Mouse (Mus musculus) neural tube, embryonic 14.5 days (tissue): ENCODE measurements around the gene Rapgef4. TPM values are rescaled to one million over a fixed set of nuclear protein-coding genes. Genes with fewer than 3 reads are reported as not detected.

Source experiments
- ATAC-seq: fragments of 200-750 bp; cut with Nextera tagmentation; 2 replicates; pipeline ENCODE4 v1.8.0; 2017; ENCODE audit warnings: low read depth, mild to moderate bottlenecking, moderate TSS enrichment, moderate library complexity
- H3K27ac ChIP-seq: fragments of 300-500 bp; sonication (generic); 2 replicates; pipeline ENCODE4 v1.5.1; 2014; ENCODE audit warnings: low read depth, mild to moderate bottlenecking, control low read depth, low read length, moderate library complexity, mixed read lengths
- H3K27me3 ChIP-seq: fragments of 300-500 bp; sonication (generic); 2 replicates; pipeline ENCODE4 v1.6.1; 2014; ENCODE audit warnings: low read length; ENCODE audit not compliant: control insufficient read depth, insufficient read depth
- H3K36me3 ChIP-seq: fragments of 300-500 bp; sonication (generic); 2 replicates; pipeline ENCODE4 v1.6.1; 2014; ENCODE audit warnings: low read length, mixed read lengths; ENCODE audit not compliant: control insufficient read depth, insufficient read depth
- H3K4me1 ChIP-seq: fragments of 300-500 bp; sonication (generic); 2 replicates; pipeline ENCODE4 v1.6.1; 2014; ENCODE audit warnings: low read length; ENCODE audit not compliant: control insufficient read depth, insufficient read depth
- H3K4me2 ChIP-seq: fragments of 300-500 bp; sonication (generic); 2 replicates; pipeline ENCODE4 v1.6.1; 2014; ENCODE audit warnings: mild to moderate bottlenecking, low read depth, low read length, control low read depth
- H3K4me3 ChIP-seq: fragments of 300-500 bp; sonication (generic); 2 replicates; pipeline ENCODE4 v1.5.1; 2014; ENCODE audit warnings: low read depth, low read length, control low read depth, mixed read lengths
- H3K9ac ChIP-seq: fragments of 300-500 bp; sonication (generic); replicated peaks from 2 replicates; pipeline ENCODE4 v1.6.1; 2014; ENCODE audit warnings: low read depth, mild to moderate bottlenecking, control low read depth, low read length, mixed read lengths
- H3K9me3 ChIP-seq: fragments of 300-500 bp; sonication (generic); 2 replicates; pipeline ENCODE4 v1.6.1; 2016; ENCODE audit warnings: low read length; ENCODE audit not compliant: control insufficient read depth
- WGBS: fragments of 180-500 bp; shearing (Covaris S2); extraction: QIAGEN DNeasy Blood & Tissue Kit; methylation state at CpG from one replicate; pipeline ENCODE4 v1.1.7; 2014; 5-methylcytosine and 5-hydroxymethylcytosine counted together
- polyA plus RNA-seq: library from polyadenylated mRNA; unstranded; fragments of >200 nt; fragmentation: Nextera tagmentation; extraction: Ambion mirVana; gene quantifications from 2 replicates; pipeline ENCODE4 v1.2.1, GENCODE M21; 2014

Rapgef4 gene
- polyA plus RNA-seq, 1 experiment from 2014 or later: 39.6 TPM

DNA sequence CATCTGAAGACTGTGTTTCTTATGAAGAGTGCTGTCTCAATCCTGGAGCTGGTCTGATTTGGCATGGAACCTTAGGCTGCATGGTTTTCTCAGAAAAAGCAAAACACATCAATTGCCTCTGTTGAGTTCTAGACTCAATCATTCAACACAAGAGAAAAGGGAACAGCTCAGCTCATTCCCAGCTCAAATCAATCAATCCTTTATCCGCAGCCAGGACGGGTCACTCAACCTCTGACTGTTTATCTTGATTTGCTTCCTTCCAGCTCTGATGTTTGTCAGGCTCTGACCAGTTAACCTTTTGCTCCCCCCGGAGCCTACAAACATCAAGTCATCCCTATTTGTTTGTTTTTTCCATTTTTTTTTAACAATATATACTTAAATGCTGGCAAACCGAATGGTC, 192.8 kb downstream of the Rapgef4 start:
- H3K4me3 ChIP-seq: no peak overlapping the region
- no peak overlapping the region for H3K27ac ChIP-seq
- no peak overlapping the region for H3K4me2 ChIP-seq
- no peaks in the 10 kb centered on the region for H3K27me3 ChIP-seq
- WGBS: 69% methylated on average over 4 of the region's 4 CpGs
- no peaks in the 10 kb centered on the region for H3K9me3 ChIP-seq
- H3K4me1 ChIP-seq: peaks cover 4% of the 10 kb centered on the region; the same call in 1 of the 2 replicates
- H3K36me3 ChIP-seq: no peaks in the 10 kb centered on the region
- no peak overlapping the region for H3K9ac ChIP-seq
- ATAC-seq: no peak

DNA sequence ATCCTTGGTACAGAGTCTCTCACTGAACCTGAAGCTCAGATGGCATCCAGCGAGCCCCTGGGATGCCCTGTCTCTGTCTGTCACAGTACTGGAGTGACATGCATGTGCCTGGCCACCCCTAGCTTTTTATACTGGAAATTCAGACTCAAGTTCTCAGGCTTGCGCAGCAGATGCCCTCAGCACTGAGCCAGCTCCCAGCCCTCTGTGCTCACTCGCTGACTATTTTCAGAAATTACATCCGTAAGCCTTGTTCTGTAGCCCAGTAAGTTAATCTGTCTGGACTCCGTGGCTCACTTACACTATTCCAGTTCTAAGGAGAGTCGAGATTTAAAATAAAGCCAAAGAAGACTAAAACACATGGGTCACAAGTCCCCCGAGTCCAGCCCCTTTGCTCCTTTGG, 194.5 kb downstream of the Rapgef4 start:
- no peaks in the 10 kb centered on the region for H3K36me3 ChIP-seq
- no peaks in the 10 kb centered on the region for H3K9me3 ChIP-seq
- no peak for ATAC-seq
- H3K4me2 ChIP-seq: no peak overlapping the region
- H3K27me3 ChIP-seq: no peaks in the 10 kb centered on the region
- WGBS: 74% methylated on average over 7 of the region's 7 CpGs
- peaks cover 4% of the 10 kb centered on the region; the same call in 1 of the 2 replicates for H3K4me1 ChIP-seq
- H3K4me3 ChIP-seq: no peak overlapping the region
- H3K27ac ChIP-seq: no peak overlapping the region
- H3K9ac ChIP-seq: no peak overlapping the region

DNA sequence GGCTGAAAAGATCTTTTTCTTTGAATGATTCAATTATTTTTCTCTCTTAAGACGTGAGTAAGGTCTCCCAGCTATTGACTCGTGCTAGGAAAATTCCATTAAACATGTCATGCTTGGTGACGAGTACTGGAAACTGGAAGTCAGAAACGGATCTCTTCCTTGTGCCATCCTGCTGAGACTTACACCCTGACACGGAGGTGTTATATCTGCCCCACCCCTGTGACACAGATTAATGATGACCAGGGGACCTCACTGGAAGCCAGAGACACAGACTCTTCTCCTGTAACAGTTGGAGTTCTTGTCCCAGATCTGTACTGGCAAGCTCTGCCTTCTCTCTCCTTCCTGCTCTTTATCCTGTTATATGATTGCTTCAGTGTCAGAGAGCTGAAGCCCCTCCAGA, 194.9 kb downstream of the Rapgef4 start:
- WGBS: 38% methylated on average over 5 of the region's 5 CpGs
- no peak for ATAC-seq

DNA sequence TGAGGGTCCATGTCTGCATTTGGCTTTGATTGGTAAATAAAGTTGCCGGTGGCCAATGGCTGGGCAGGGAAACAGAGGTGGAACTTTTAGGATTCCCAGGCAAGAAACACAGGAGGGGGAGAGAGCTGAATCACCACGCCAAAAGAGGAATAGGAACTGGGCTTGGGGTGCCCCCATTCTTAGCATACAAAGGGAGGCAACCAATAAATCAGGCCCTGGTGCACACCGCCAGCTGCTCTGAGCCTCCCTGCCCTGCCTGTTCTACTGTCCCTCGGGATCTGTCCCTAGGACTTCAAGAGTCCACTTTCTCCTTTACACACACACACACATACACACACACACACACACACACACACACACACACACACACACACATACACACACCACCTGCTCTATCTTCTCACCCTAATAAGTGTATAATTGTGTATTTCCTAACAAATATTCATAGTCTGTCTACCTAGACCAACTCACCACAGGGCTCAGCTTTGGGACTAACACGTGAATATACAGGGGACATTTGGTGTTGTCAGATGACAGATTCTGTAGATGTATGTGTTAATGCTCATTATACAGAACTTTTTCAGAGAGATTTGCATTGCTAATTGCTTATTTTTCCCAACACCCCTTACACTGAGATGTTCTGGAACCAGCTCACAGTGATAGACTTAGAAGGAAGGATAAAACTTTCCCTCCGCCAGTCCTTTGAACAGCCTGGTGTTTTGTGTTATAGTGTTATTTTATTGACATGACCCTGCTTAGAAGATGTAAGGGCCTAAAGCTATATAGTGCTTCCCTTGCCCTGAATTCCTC, 196.4 kb downstream of the Rapgef4 start:
- Histone ChIP-seq H3K4me3 (no peak overlapping the region), H3K9ac (no peak overlapping the region), H3K4me2 (no peak overlapping the region), H3K4me1 (peaks cover 4% of the 10 kb centered on the region; the same call in 1 of the 2 replicates), H3K36me3 (0 out of 2 replicates have a peak, but pooled peaks cover 3% of the 10 kb centered on the region), H3K9me3 (no peaks in the 10 kb centered on the region), H3K27me3 (no peaks in the 10 kb centered on the region), H3K27ac (no peak overlapping the region)
- 29% methylated on average over 6 of the region's 6 CpGs for WGBS
- no peak for ATAC-seq

More for the DNA sequence above, 194.9 kb downstream of the Rapgef4 start:
- Histone ChIP-seq H3K4me1 (peaks cover 4% of the 10 kb centered on the region; the same call in 1 of the 2 replicates), H3K4me3 (no peak overlapping the region), H3K4me2 (no peak overlapping the region), H3K36me3 (no peaks in the 10 kb centered on the region), H3K27ac (no peak overlapping the region), H3K9ac (no peak overlapping the region), H3K9me3 (no peaks in the 10 kb centered on the region), H3K27me3 (no peaks in the 10 kb centered on the region)

DNA sequence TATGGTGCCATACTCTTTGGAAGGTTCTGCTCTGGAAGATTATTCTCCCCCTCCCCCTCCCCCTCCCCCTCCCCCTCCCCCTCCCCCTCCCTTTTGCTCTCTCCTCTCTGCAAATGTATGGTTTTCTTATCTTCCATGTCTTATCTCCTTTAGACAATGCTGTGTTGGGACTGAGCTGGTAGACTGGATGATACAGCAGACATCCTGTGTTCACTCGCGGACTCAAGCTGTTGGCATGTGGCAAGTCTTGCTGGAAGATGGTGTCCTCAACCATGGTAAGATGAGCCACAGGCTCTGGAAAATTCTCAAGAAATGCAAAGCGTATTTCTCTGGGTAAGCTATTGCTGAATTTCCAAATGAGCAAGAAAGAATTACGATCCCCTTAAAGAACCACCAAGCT, 197.0 kb downstream of the Rapgef4 start:
- Histone ChIP-seq H3K36me3 (0 out of 2 replicates have a peak, but pooled peaks cover 3% of the 10 kb centered on the region), H3K9me3 (no peaks in the 10 kb centered on the region), H3K9ac (no peak overlapping the region), H3K27ac (no peak overlapping the region), H3K4me3 (no peak overlapping the region), H3K4me2 (no peak overlapping the region; the same call in 1 of the 2 replicates), H3K27me3 (no peaks in the 10 kb centered on the region), H3K4me1 (peaks cover 4% of the 10 kb centered on the region; the same call in 1 of the 2 replicates)
- 81% methylated on average over 4 of the region's 4 CpGs for WGBS
- no peak for ATAC-seq

DNA sequence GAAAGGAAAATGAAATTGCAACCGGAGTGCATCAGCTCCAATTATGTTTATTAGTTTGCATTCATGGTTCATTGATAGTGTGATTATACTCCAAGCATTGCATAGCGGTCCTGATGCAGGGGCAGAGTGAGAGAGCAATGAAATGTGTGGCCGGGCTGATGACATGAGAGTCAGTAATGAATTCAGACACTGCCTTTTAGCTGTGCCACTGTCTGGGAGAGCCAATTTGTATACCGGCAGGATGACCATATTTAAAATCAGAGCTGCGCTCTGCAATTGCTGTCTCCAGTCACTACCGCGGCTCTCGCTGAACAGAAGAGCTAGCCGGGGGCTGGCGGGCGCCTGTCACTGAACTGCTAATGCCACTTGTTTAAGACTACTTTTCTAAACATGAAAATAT, 197.5 kb downstream of the Rapgef4 start:
- H3K36me3 ChIP-seq: 0 out of 2 replicates have a peak, but pooled peaks cover 3% of the 10 kb centered on the region
- H3K9ac ChIP-seq: no peak overlapping the region
- no peaks in the 10 kb centered on the region for H3K27me3 ChIP-seq
- H3K4me2 ChIP-seq: no peak overlapping the region; the same call in 1 of the 2 replicates
- peaks cover 4% of the 10 kb centered on the region; the same call in 1 of the 2 replicates for H3K4me1 ChIP-seq
- ATAC-seq: no peak
- H3K4me3 ChIP-seq: no peak overlapping the region
- 59% methylated on average over 11 of the region's 11 CpGs for WGBS
- 0 out of 2 replicates have a peak overlapping the region, but pooled peaks have one; percentile 16 for H3K27ac ChIP-seq
- no peaks in the 10 kb centered on the region for H3K9me3 ChIP-seq

DNA sequence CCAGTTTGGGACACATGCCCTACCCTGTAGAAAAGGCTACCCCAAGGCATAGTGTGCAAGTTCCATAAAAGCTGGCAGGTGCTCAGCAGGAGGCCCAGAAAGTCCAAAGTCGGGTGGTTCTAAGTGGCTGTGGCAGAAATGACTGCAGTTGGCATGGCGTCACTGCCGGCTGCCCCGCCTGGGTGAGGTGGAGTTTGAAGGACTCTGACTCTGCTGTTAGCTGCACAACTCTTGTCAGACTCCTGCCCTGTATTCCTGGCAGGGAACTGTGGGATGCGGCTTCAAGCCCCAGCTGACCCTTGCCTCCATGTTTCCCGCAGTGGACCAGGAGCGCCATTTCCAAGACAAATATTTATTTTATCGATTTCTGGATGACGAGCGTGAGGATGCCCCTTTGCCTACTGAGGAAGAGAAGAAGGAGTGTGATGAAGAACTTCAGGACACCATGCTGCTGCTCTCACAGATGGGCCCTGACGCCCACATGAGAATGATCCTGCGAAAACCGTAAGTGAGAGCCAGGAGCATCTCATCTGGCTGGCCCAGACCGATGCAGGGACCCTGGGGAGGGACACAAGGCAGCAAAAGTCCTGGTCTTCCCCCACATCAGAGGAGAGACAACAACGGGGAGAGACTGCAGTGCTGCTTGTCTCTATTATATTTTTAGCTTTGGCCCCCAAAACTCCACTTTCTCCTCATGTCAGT, 198.7 kb downstream of the Rapgef4 start:
- ATAC-seq: no peak
- no peaks in the 10 kb centered on the region for H3K27me3 ChIP-seq
- H3K4me2 ChIP-seq: no peak overlapping the region
- H3K4me1 ChIP-seq: peaks cover 4% of the 10 kb centered on the region; the same call in 1 of the 2 replicates
- H3K36me3 ChIP-seq: 0 out of 2 replicates have a peak, but pooled peaks cover 3% of the 10 kb centered on the region
- H3K9ac ChIP-seq: no peak overlapping the region
- H3K4me3 ChIP-seq: no peak overlapping the region
- WGBS: 92% methylated on average over 15 of the region's 15 CpGs
- H3K27ac ChIP-seq: no peak overlapping the region
- no peaks in the 10 kb centered on the region for H3K9me3 ChIP-seq

DNA sequence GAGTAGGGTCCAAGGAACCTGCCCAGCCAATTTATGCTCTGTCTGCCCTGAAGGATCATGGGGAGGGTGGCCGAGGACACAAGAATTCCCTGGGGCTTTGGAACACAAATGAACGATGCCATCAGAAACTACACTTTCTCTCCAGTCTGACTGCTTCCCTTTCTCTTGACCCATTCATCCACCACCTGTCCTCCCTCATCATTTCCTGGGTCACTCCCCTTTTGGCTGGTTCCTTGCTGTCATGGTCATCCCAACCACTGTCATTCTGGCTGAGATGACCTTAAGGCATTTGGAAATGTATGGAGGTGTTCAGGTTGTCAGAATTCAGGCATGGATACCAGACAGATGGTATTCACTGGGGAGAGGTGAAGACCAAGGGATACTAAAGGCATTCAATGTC, 200.4 kb downstream of the Rapgef4 start:
- WGBS: 59% methylated on average over 2 of the region's 2 CpGs
- Histone ChIP-seq H3K4me1 (no peaks in the 10 kb centered on the region), H3K9ac (no peak overlapping the region), H3K9me3 (no peaks in the 10 kb centered on the region), H3K4me3 (no peak overlapping the region), H3K27me3 (no peaks in the 10 kb centered on the region), H3K27ac (no peak overlapping the region), H3K4me2 (no peak overlapping the region), H3K36me3 (0 out of 2 replicates have a peak, but pooled peaks cover 3% of the 10 kb centered on the region)
- ATAC-seq: no peak

DNA sequence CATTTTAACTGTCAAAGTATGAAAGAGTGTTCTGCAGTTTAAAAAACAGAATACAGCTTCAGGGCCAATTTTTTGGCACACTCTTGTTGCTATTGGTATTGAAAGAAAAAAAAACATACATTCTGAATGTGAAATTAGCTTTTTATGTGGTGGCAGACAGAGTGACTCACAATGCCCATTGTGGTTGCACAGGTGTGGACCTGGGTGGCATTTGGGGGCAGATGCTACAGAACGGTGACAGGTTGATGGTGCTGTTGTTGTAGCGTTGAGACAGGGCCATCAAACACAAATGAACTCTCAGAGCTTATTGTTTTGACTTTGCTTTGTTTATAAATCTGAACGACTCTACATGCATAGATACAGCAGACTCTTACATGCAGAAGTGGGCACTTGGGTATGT, 202.7 kb downstream of the Rapgef4 start:
- Histone ChIP-seq H3K36me3 (0 out of 2 replicates have a peak, but pooled peaks cover 3% of the 10 kb centered on the region), H3K9ac (no peak overlapping the region), H3K4me2 (no peak overlapping the region), H3K27me3 (no peaks in the 10 kb centered on the region), H3K9me3 (no peaks in the 10 kb centered on the region), H3K27ac (no peak overlapping the region), H3K4me1 (no peaks in the 10 kb centered on the region), H3K4me3 (no peak overlapping the region)
- 64% methylated on average over 3 of the region's 3 CpGs for WGBS
- ATAC-seq: no peak
